Comparison of ENCODE assay signal across 19 mouse cellular contexts in the genomic region with DNA sequence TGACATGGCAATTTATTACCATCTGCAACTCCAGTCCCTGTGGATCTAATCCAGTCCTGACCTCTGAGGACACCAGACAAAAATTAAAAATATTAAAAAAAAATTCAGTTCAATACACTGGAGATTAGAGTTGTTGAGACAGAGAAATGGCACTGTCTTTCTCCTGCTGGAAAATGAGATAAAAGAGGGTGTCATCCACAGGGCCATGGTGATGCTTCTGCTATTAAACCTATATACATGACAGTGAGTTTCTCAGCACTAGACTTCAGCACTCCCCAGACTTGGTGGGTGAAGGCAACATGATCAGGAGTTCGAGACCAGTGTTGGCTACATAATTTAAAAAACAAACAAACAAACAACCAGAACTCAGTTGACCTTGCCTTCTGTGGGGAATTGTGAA. TPM values are rescaled to one million over a fixed set of nuclear protein-coding genes. Genes with fewer than 3 reads are reported as not detected.
DNase-seq lines count a peak whose midpoint lies in the region; ATAC-seq and TF ChIP-seq lines count a peak whose summit lies in the region.
"Had no signal": no experiment of that assay in that cellular context is flagged by ENCODE, and none has a peak within 500 bp of the region (broad histone marks: within the 10 kb centered on the region; RNA-seq: fewer than 3 reads in every experiment).

No protein-coding gene starts in this region.

- ATAC-seq in erythroblast, adult 5-6 weeks (replicated peaks; ENCODE audit: low FRiP score, poor library complexity, severe bottlenecking), result 0 out of 2 replicates have a peak, but pooled peaks have one; percentile 11
- peak; percentile 44 for ATAC-seq in erythroid progenitor cell, adult 5-6 weeks (replicated peaks; ENCODE audit: low FRiP score, poor library complexity, severe bottlenecking)
- peak; percentile 53; the same call in 1 of the 2 replicates for ATAC-seq in liver, embryonic 16.5 days (ENCODE audit: low read depth)
- ATAC-seq: forebrain, embryonic 15.5 days; hindbrain, embryonic 16.5 days; inflammation-experienced regulatory T-cells, adult 6 months had no signal

- H3K4me3 ChIP-seq in layer of hippocampus, adult 2 months, result no peak overlapping the region
- H3K4me3 ChIP-seq in liver, embryonic 16.5 days (ENCODE audit: low read depth, low read length), result no peak overlapping the region
- H3K4me3 ChIP-seq: embryonic facial prominence, embryonic 13.5 days; forebrain, embryonic 10.5 days; forebrain, embryonic 15.5 days; heart, embryonic 13.5 days; hindbrain, embryonic 12.5 days had no signal

- peaks cover 31% of the 10 kb centered on the region for H3K4me1 ChIP-seq in liver, embryonic 16.5 days (ENCODE audit: control insufficient read depth, low read depth, low read length)
- H3K4me1 ChIP-seq: embryonic facial prominence, embryonic 13.5 days; forebrain, embryonic 15.5 days; heart, embryonic 13.5 days; hindbrain, embryonic 12.5 days had no signal

- TF ChIP-seq CTCF in layer of hippocampus, adult 2 months (conservative IDR thresholded peaks at IDR 0.05), result no peak

- H3K36me3 ChIP-seq in liver, embryonic 16.5 days (ENCODE audit: control insufficient read depth, insufficient read depth), result no peaks in the 10 kb centered on the region
- H3K36me3 ChIP-seq: forebrain, embryonic 10.5 days; forebrain, embryonic 15.5 days had no signal

- no peak overlapping the region for H3K9ac ChIP-seq in liver, embryonic 16.5 days (ENCODE audit: low read depth, low read length)
- H3K9ac ChIP-seq: embryonic facial prominence, embryonic 13.5 days; forebrain, embryonic 15.5 days; heart, embryonic 13.5 days; hindbrain, embryonic 12.5 days had no signal

- 79% methylated on average over 1 of the region's 1 CpGs for WGBS in liver, embryonic 16.5 days (ENCODE audit: insufficient replicate concordance)

- H3K9me3 ChIP-seq in liver, embryonic 16.5 days (replicated peaks; ENCODE audit: control insufficient read depth, low read length), result no peaks in the 10 kb centered on the region
- H3K9me3 ChIP-seq: embryonic facial prominence, embryonic 13.5 days; forebrain, embryonic 10.5 days; forebrain, embryonic 15.5 days; heart, embryonic 13.5 days; hindbrain, embryonic 12.5 days had no signal

- no peak overlapping the region for H3K4me2 ChIP-seq in liver, embryonic 16.5 days (ENCODE audit: low read depth, low read length)
- H3K4me2 ChIP-seq: embryonic facial prominence, embryonic 13.5 days; forebrain, embryonic 15.5 days; heart, embryonic 13.5 days; hindbrain, embryonic 12.5 days had no signal

- H3K27ac ChIP-seq in layer of hippocampus, adult 2 months, result 0 out of 2 replicates have a peak overlapping the region, but pooled peaks have one; percentile 74
- peak overlapping the region; percentile 41 for H3K27ac ChIP-seq in liver, embryonic 16.5 days (ENCODE audit: low read length)
- H3K27ac ChIP-seq: embryonic facial prominence, embryonic 13.5 days; forebrain, embryonic 10.5 days; heart, embryonic 13.5 days; hindbrain, embryonic 12.5 days had no signal

- no peaks in the 10 kb centered on the region for H3K27me3 ChIP-seq in liver, embryonic 16.5 days (ENCODE audit: control insufficient read depth, insufficient read depth, low read depth, low read length)
- H3K27me3 ChIP-seq: embryonic facial prominence, embryonic 13.5 days; forebrain, embryonic 15.5 days; heart, embryonic 13.5 days; hindbrain, embryonic 12.5 days had no signal

- no peak for DNase-seq in layer of hippocampus, adult 2 months (ENCODE audit: low spot score in 2 of 2)
- DNase-seq in layer of hippocampus, adult 11-12 months (ENCODE audit: low spot score), result no peak
- DNase-seq in thymus, postnatal 25 days, result no peak
- DNase-seq in gastrocnemius, postnatal 4 days (ENCODE audit: low spot score in 2 of 2), result no peak
- DNase-seq: cerebellum, adult 18-20 months; cerebellum, adult 9-11 months; cerebellum, postnatal 36 days; gastrocnemius, postnatal 36 days; heart, postnatal 36 days had no signal

RNA-seq across cellular contexts. Expression of gene Tnrc6b, which starts 43.0 kb away (rescaled TPM):
- 100 to 1,000 TPM; 127 to 133 TPM for total RNA-seq in layer of hippocampus, adult 2 months (2021)
- 138 and 146 TPM in 2 replicates for total RNA-seq in erythroblast, adult 5-6 weeks (2015; ENCODE audit: low replicate concordance)
- total RNA-seq in erythroblast, adult 5-6 weeks (2017; ENCODE audit: low replicate concordance), result 214 and 245 TPM in 2 replicates
- 113 and 187 TPM in 2 replicates for total RNA-seq in erythroid progenitor cell, adult 5-6 weeks (2015; ENCODE audit: low replicate concordance)
- total RNA-seq in erythroid progenitor cell, adult 5-6 weeks (2017; ENCODE audit: low replicate concordance), result 141 and 357 TPM in 2 replicates
- 19.7 and 22.1 TPM in 2 replicates for polyA plus RNA-seq in liver, embryonic 16.5 days (2015; fragmentation: Nextera tagmentation; extraction: Ambion mirVana)
- 10 to 100 TPM; 80.8 to 81.1 TPM for total RNA-seq in gastrocnemius, postnatal 4 days (2021)
